Mouse (Mus musculus) spleen, adult 2 months (tissue): ENCODE measurements around the gene Nos1ap.

Experiments
- CTCF ChIP-seq: fragments of 200-500 bp; IDR thresholded peaks from 2 replicates; pipeline ENCODE4 v1.5.1; 2011; ENCODE audit warnings: mild to moderate bottlenecking, inconsistent platforms; ENCODE audit not compliant: insufficient read depth, insufficient read length, insufficient replicate concordance; ENCODE audit errors: extremely low read depth
- POLR2A ChIP-seq: fragments of 200-500 bp; IDR thresholded peaks from 2 replicates; pipeline ENCODE4 v1.6.1; 2011; ENCODE audit warnings: low read depth, low read length, inconsistent platforms

DNA sequence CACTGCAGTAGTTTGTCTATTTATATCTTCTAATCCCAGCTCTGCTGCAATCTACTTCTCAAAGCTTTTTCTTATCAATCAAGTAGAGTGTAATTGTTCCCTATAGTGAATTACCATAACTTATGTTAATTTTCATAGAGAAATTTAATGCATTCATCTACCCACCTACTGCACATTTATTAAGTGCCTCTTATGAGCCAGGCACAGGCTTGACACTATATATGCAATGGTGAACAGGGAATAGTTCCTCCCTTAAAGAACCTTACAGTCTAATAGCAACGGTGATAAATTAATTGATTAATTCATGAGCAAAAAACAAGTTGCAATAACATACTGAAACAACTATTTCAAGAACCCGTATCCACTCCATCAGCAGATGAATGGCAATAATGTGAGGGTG is 215.9 kb downstream of the Nos1ap start:
- TF ChIP-seq CTCF = no peak
- TF ChIP-seq POLR2A = no peak
